Mouse (Mus musculus) myocyte (in vitro differentiated cells): ENCODE measurements at regions not wholly inside any gene's neighbourhood (a gene's known extent, or its start where the extent isn't known, plus 50 kb on each side); places are given as distances from the start of the nearest gene placed in this dataset.

Source experiments
- CEBPB ChIP-seq: IDR thresholded peaks from 2 replicates; pipeline ENCODE4 v1.6.1; 2011; ENCODE audit warnings: mild to moderate bottlenecking, moderate library complexity; ENCODE audit not compliant: poor library complexity, insufficient read depth, severe bottlenecking
- E2F4 ChIP-seq: IDR thresholded peaks from one replicate; pipeline ENCODE4 v1.6.1; 2011; ENCODE audit warnings: mild to moderate bottlenecking, control low read depth, moderate library complexity; ENCODE audit not compliant: insufficient read depth
- MAX ChIP-seq: IDR thresholded peaks from one replicate; pipeline ENCODE4 v1.6.1; 2011; ENCODE audit warnings: low read depth, mild to moderate bottlenecking, control low read depth
- MYOD1 ChIP-seq, 3 experiments: IDR thresholded peaks; one replicate each; pipeline ENCODE4 v1.6.1; 2011; ENCODE audit warnings: control low read depth in 2 of 3, low read depth in 2 of 3, mild to moderate bottlenecking in 2 of 3, moderate library complexity in 1 of 3; ENCODE audit not compliant: insufficient read length in 2 of 3, control insufficient read depth in 1 of 3
- MYOG ChIP-seq, 3 experiments: IDR thresholded peaks; one replicate each; pipeline ENCODE4 v1.6.1; 2011; ENCODE audit warnings: control low read depth in 2 of 3, low read depth in 2 of 3, mild to moderate bottlenecking in 2 of 3; ENCODE audit not compliant: insufficient read length in 2 of 3, control insufficient read depth in 1 of 3, insufficient read depth in 1 of 3
- POLR2A ChIP-seq: IDR thresholded peaks from one replicate; pipeline ENCODE4 v1.6.1; 2011; ENCODE audit warnings: low read depth, mild to moderate bottlenecking, control low read depth, moderate library complexity; ENCODE audit not compliant: insufficient read length
- POLR2AphosphoS2 ChIP-seq: IDR thresholded peaks from one replicate; pipeline ENCODE4 v1.6.1; 2011; ENCODE audit warnings: low read depth, control low read depth; ENCODE audit not compliant: insufficient read length
- REST ChIP-seq: IDR thresholded peaks from one replicate; pipeline ENCODE4 v1.6.1; 2011; ENCODE audit warnings: mild to moderate bottlenecking, control low read depth, moderate library complexity; ENCODE audit not compliant: insufficient read depth, insufficient read length
- SRF ChIP-seq: IDR thresholded peaks from one replicate; pipeline ENCODE4 v1.6.1; 2011; ENCODE audit warnings: low read depth; ENCODE audit not compliant: control insufficient read depth, insufficient read length
- TCF12 ChIP-seq: IDR thresholded peaks from one replicate; pipeline ENCODE4 v1.6.1; 2011; ENCODE audit warnings: mild to moderate bottlenecking, control low read depth; ENCODE audit not compliant: poor library complexity, insufficient read depth, severe bottlenecking
- TCF3 ChIP-seq: IDR thresholded peaks from one replicate; pipeline ENCODE4 v1.6.1; 2011; ENCODE audit warnings: low read depth, control low read depth; ENCODE audit not compliant: insufficient read length
- USF1 ChIP-seq: IDR thresholded peaks from one replicate; pipeline ENCODE4 v1.6.1; 2011; ENCODE audit warnings: low read depth, mild to moderate bottlenecking, control low read depth, moderate library complexity

DNA sequence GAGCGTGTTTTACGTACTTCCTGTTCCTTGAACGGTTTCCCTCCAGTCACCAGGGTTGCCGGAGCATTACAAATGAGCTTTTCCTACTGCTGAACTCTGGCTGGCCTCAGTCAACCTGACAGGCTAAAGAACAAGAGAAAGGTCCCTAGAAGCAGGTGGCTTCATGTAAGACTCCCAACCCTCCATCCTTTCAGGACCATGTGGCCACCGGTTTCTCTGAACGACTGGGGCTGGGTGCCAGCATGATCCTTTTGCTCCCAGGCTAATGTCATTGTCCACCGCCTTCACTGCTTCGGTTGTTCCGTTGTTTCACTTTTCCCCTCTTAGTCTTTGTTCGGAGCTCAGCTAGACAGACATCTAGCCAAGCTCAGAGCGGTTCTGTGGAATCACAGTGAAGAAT lies 73.8 kb upstream of the Kitl start:
- no peak for TF ChIP-seq POLR2A
- no peak for TF ChIP-seq MYOD1 (IDR thresholded peaks at IDR 0.05; ENCODE audit: control insufficient read depth in 1 of 3, insufficient read length in 2 of 3, low read depth in 2 of 3)
- no peak for TF ChIP-seq MAX
- no peak for TF ChIP-seq E2F4
- TF ChIP-seq CEBPB, result no peak
- TF ChIP-seq SRF, result no peak
- no peak for TF ChIP-seq USF1
- no peak for TF ChIP-seq POLR2AphosphoS2
- no peak for TF ChIP-seq TCF3
- TF ChIP-seq TCF12, result no peak
- no peak for TF ChIP-seq MYOG (IDR thresholded peaks at IDR 0.05; ENCODE audit: control insufficient read depth in 1 of 3, insufficient read depth in 1 of 3, insufficient read length in 2 of 3, low read depth in 2 of 3)
- TF ChIP-seq REST, result no peak
